Mouse (Mus musculus): Measurements from ENCODE around the gene Ctxn1. TPM values are rescaled to one million over a fixed set of nuclear protein-coding genes. Genes with fewer than 3 reads are reported as not detected.
"Not testable (repeated sequence)": the region's sequence is repeated elsewhere in the genome, so short reads cannot be mapped to it uniquely, and the experiment has no call there.

Ctxn1 gene
- total and polyA plus RNA-seq, 3 experiments, result 0.68 to 3.2 (median 1.3) TPM

- Histone ChIP-seq H3K79me2 (replicated peaks; ENCODE audit: control insufficient read depth, extremely low read depth, insufficient read depth, poor library complexity, severe bottlenecking) (no peaks in the 10 kb centered on the region), H3K4me2 (ENCODE audit: insufficient read depth, low read depth, poor library complexity, severe bottlenecking) (no peak overlapping the region), H3K27ac (ENCODE audit: insufficient read depth, low read depth) (no peak overlapping the region), H3K4me3 (replicated peaks in 1 of 3; ENCODE audit: low read depth in 2 of 3, low read length in 2 of 3, poor library complexity in 1 of 3) (no peak overlapping the region), H3K9me3 (replicated peaks; ENCODE audit: low read length) (no peaks in the 10 kb centered on the region), H3K27me3 (replicated peaks) (no peaks in the 10 kb centered on the region), H3K36me3 (replicated peaks in 1 of 2; ENCODE audit: control insufficient read depth in 1 of 2, insufficient read depth in 1 of 2, low read length in 1 of 2) (peaks cover 67 to 82% of the 10 kb centered on the region in 2 experiments), H3K4me1 (ENCODE audit: control insufficient read depth in 1 of 2, insufficient read depth in 2 of 2) (peaks cover 6 to 11% of the 10 kb centered on the region in 2 experiments), H3K9ac (ENCODE audit: insufficient read depth, low read depth) (no peak overlapping the region)
- dilution Hi-C loops (cut with MboI; ENCODE audit: extremely low pct_ligation_motif_present, extremely low pct_unique_long_range_greater_than_20kb, low sequenced_read_pairs) (no loop called here), in situ Hi-C loops (cut with MboI; ENCODE audit: low pct_ligation_motif_present, low pct_unique_long_range_greater_than_20kb, low sequenced_read_pairs) (loop anchor here (10.0 kb wide), 1 partner anchor 57 kb away; no protein-coding TSS in a partner anchor)
- TF ChIP-seq TCF12 (IDR thresholded peaks at IDR 0.05; ENCODE audit: low read depth, low read length), result no peak
- no peak for TF ChIP-seq BHLHE40 (IDR thresholded peaks at IDR 0.05; ENCODE audit: low read depth, low read length)
- no peak for TF ChIP-seq ZMIZ1 (IDR thresholded peaks at IDR 0.05; ENCODE audit: low read depth, low read length)
- no peak for TF ChIP-seq SIN3A (IDR thresholded peaks at IDR 0.05; ENCODE audit: low read length)
- TF ChIP-seq ETS1 (conservative IDR thresholded peaks at IDR 0.05; ENCODE audit: low read depth, low read length), result no peak
- no peak for TF ChIP-seq USF1 (IDR thresholded peaks at IDR 0.05; ENCODE audit: low read depth, low read length)
- TF ChIP-seq POLR2A (IDR thresholded peaks at IDR 0.05; ENCODE audit: low read depth, low read length), result no peak
- TF ChIP-seq RCOR1 (conservative IDR thresholded peaks at IDR 0.05; ENCODE audit: low read depth, low read length), result no peak
- no peak for TF ChIP-seq ZKSCAN1 (IDR thresholded peaks at IDR 0.05; ENCODE audit: borderline replicate concordance, low read depth, low read length)
- TF ChIP-seq RAD21 (IDR thresholded peaks at IDR 0.05; ENCODE audit: low read depth, low read length), result no peak
- TF ChIP-seq PAX5 (IDR thresholded peaks at IDR 0.05; ENCODE audit: low read length), result no peak
- TF ChIP-seq HCFC1 (IDR thresholded peaks at IDR 0.05; ENCODE audit: low read depth, low read length), result no peak
- TF ChIP-seq ZC3H11A (IDR thresholded peaks at IDR 0.05; ENCODE audit: low read depth, low read length), result no peak
- TF ChIP-seq USF2 (conservative IDR thresholded peaks at IDR 0.05; ENCODE audit: low read depth, low read length), result no peak
- no peak for TF ChIP-seq CTCF (conservative IDR thresholded peaks at IDR 0.05 in 1 of 2, IDR thresholded peaks at IDR 0.05 in 1 of 2; ENCODE audit: low read depth in 2 of 2, low read length in 2 of 2)
- DNase-seq (ENCODE audit: extremely low read depth), result no peak
Measured at GRCm38 (mm10) chr8:4257350-4257749, 1.7 kb downstream of the Ctxn1 start.

- no peaks in the 10 kb centered on the region for H3K9me3 ChIP-seq (replicated peaks; ENCODE audit: low read length)
- H3K4me1 ChIP-seq (ENCODE audit: control insufficient read depth in 1 of 2, insufficient read depth in 2 of 2), result peaks cover 7 to 14% of the 10 kb centered on the region in 2 experiments
- no peak for TF ChIP-seq ZNF384 (IDR thresholded peaks at IDR 0.05; ENCODE audit: low read depth, low read length)
- TF ChIP-seq TCF12 (IDR thresholded peaks at IDR 0.05; ENCODE audit: low read depth, low read length), result no peak
- TF ChIP-seq BHLHE40 (IDR thresholded peaks at IDR 0.05; ENCODE audit: low read depth, low read length), result no peak
- TF ChIP-seq POLR2AphosphoS2 (IDR thresholded peaks at IDR 0.05; ENCODE audit: low read depth, low read length), result no peak
- no peak for TF ChIP-seq SMC3 (IDR thresholded peaks at IDR 0.05; ENCODE audit: low read depth, low read length)
- TF ChIP-seq JUND (conservative IDR thresholded peaks at IDR 0.05; ENCODE audit: low read depth, low read length), result no peak
- TF ChIP-seq RCOR1 (conservative IDR thresholded peaks at IDR 0.05; ENCODE audit: low read depth, low read length), result no peak
- no peak for TF ChIP-seq MAZ (IDR thresholded peaks at IDR 0.05; ENCODE audit: low read depth, low read length)
- no peak for TF ChIP-seq POLR2A (IDR thresholded peaks at IDR 0.05; ENCODE audit: low read depth, low read length)
- TF ChIP-seq MEF2A (IDR thresholded peaks at IDR 0.05; ENCODE audit: borderline replicate concordance, low read depth, low read length), result no peak
- no peak for TF ChIP-seq MXI1 (IDR thresholded peaks at IDR 0.05; ENCODE audit: low read depth, low read length)
- TF ChIP-seq KAT2A (IDR thresholded peaks at IDR 0.05; ENCODE audit: insufficient replicate concordance, low read length), result no peak
- no peak for TF ChIP-seq ELF1 (IDR thresholded peaks at IDR 0.05; ENCODE audit: low read depth, low read length)
- TF ChIP-seq ZC3H11A (IDR thresholded peaks at IDR 0.05; ENCODE audit: low read depth, low read length), result no peak
- no peak for TF ChIP-seq NRF1 (IDR thresholded peaks at IDR 0.05; ENCODE audit: low read depth, low read length)
- TF ChIP-seq TBP (conservative IDR thresholded peaks at IDR 0.05; ENCODE audit: low read depth, low read length), result no peak
- no peak for TF ChIP-seq IRF4 (IDR thresholded peaks at IDR 0.05; ENCODE audit: low read depth, low read length)
Measured at GRCm38 (mm10) chr8:4256911-4257310, 2.2 kb downstream of the Ctxn1 start.

GRCm38 (mm10) chr8:4255471-4255870, 3.6 kb downstream of the Ctxn1 start:
- in situ Hi-C loops (cut with MboI; ENCODE audit: low pct_ligation_motif_present, low pct_unique_long_range_greater_than_20kb, low sequenced_read_pairs), result loop anchor here (10.0 kb wide), 1 partner anchor 59 kb away; no protein-coding TSS in a partner anchor
- dilution Hi-C loops (cut with MboI; ENCODE audit: extremely low pct_ligation_motif_present, extremely low pct_unique_long_range_greater_than_20kb, low sequenced_read_pairs); H3K27ac ChIP-seq (ENCODE audit: insufficient read depth, low read depth); H3K9ac ChIP-seq (ENCODE audit: insufficient read depth, low read depth); H3K4me3 ChIP-seq (replicated peaks in 1 of 3; ENCODE audit: low read depth in 2 of 3, low read length in 2 of 3, poor library complexity in 1 of 3); DNase-seq (ENCODE audit: extremely low read depth); H3K79me2 ChIP-seq (replicated peaks; ENCODE audit: control insufficient read depth, extremely low read depth, insufficient read depth, poor library complexity, severe bottlenecking); H3K27me3 ChIP-seq (replicated peaks); H3K9me3 ChIP-seq (replicated peaks; ENCODE audit: low read length); H3K4me2 ChIP-seq (ENCODE audit: insufficient read depth, low read depth, poor library complexity, severe bottlenecking): not testable (repeated sequence)
- Histone ChIP-seq H3K4me1 (ENCODE audit: control insufficient read depth in 1 of 2, insufficient read depth in 2 of 2) (peaks cover 7 to 14% of the 10 kb centered on the region in 2 experiments), H3K36me3 (replicated peaks in 1 of 2; ENCODE audit: control insufficient read depth in 1 of 2, insufficient read depth in 1 of 2, low read length in 1 of 2) (peaks cover 48 to 71% of the 10 kb centered on the region in 2 experiments)

More at GRCm38 (mm10) chr8:4256911-4257310, 2.2 kb downstream of the Ctxn1 start:
- Histone ChIP-seq H3K79me2 (replicated peaks; ENCODE audit: control insufficient read depth, extremely low read depth, insufficient read depth, poor library complexity, severe bottlenecking) (no peaks in the 10 kb centered on the region), H3K27ac (ENCODE audit: insufficient read depth, low read depth) (no peak overlapping the region), H3K36me3 (replicated peaks in 1 of 2; ENCODE audit: control insufficient read depth in 1 of 2, insufficient read depth in 1 of 2, low read length in 1 of 2) (peaks cover 63 to 78% of the 10 kb centered on the region in 2 experiments), H3K27me3 (replicated peaks) (no peaks in the 10 kb centered on the region), H3K9ac (ENCODE audit: insufficient read depth, low read depth) (no peak overlapping the region), H3K4me3 (replicated peaks in 1 of 3; ENCODE audit: low read depth in 2 of 3, low read length in 2 of 3, poor library complexity in 1 of 3) (no peak overlapping the region), H3K4me2 (ENCODE audit: insufficient read depth, low read depth, poor library complexity, severe bottlenecking) (no peak overlapping the region)
- in situ Hi-C loops (cut with MboI; ENCODE audit: low pct_ligation_motif_present, low pct_unique_long_range_greater_than_20kb, low sequenced_read_pairs), result loop anchor here (10.0 kb wide), 1 partner anchor 58 kb away; no protein-coding TSS in a partner anchor
- dilution Hi-C loops (cut with MboI; ENCODE audit: extremely low pct_ligation_motif_present, extremely low pct_unique_long_range_greater_than_20kb, low sequenced_read_pairs), result no loop called here
- DNase-seq (ENCODE audit: extremely low read depth), result no peak
